Mouse (Mus musculus) hindbrain, embryonic 13.5 days (tissue): Measurements from ENCODE around the gene Cped1. TPM values are rescaled to one million over a fixed set of nuclear protein-coding genes. Genes with fewer than 3 reads are reported as not detected.

Experiments used
- ATAC-seq: fragments of 200-750 bp; cut with Nextera tagmentation; 2 replicates; pipeline ENCODE4 v1.8.0; 2017; ENCODE audit warnings: moderate TSS enrichment; ENCODE audit not compliant: low FRiP score
- H3K27ac ChIP-seq: fragments of 300-500 bp; sonication (generic); 2 replicates; pipeline ENCODE4 v1.5.1; 2015; ENCODE audit warnings: inconsistent platforms, mild to moderate bottlenecking, moderate library complexity
- H3K27me3 ChIP-seq: fragments of 300-500 bp; sonication (generic); 2 replicates; pipeline ENCODE4 v1.6.1; 2015; ENCODE audit warnings: mild to moderate bottlenecking, inconsistent platforms
- H3K36me3 ChIP-seq: fragments of 300-500 bp; sonication (generic); 2 replicates; pipeline ENCODE4 v1.6.1; 2015; ENCODE audit warnings: mild to moderate bottlenecking, inconsistent platforms
- H3K4me1 ChIP-seq: fragments of 300-500 bp; sonication (generic); replicated peaks from 2 replicates; pipeline ENCODE4 v1.6.1; 2015; ENCODE audit warnings: inconsistent platforms
- H3K4me2 ChIP-seq: fragments of 300-500 bp; sonication (generic); 2 replicates; pipeline ENCODE4 v1.6.1; 2015; ENCODE audit warnings: inconsistent platforms, mild to moderate bottlenecking, moderate library complexity
- H3K4me3 ChIP-seq: fragments of 300-500 bp; sonication (generic); 2 replicates; pipeline ENCODE4 v1.5.1; 2015; ENCODE audit warnings: mild to moderate bottlenecking, inconsistent platforms
- H3K9ac ChIP-seq: fragments of 300-500 bp; sonication (generic); 2 replicates; pipeline ENCODE4 v1.6.1; 2015; ENCODE audit warnings: mild to moderate bottlenecking, inconsistent platforms
- H3K9me3 ChIP-seq: fragments of 300-500 bp; sonication (generic); 2 replicates; pipeline ENCODE4 v1.6.1; 2016; ENCODE audit warnings: inconsistent platforms
- WGBS: fragments of 180-500 bp; shearing (Covaris S2); methylation state at CpG from one replicate; pipeline ENCODE4 v1.1.7; 2015; 5-methylcytosine and 5-hydroxymethylcytosine counted together
- polyA plus RNA-seq: library from polyadenylated mRNA; unstranded; fragments of >200 nt; fragmentation: Nextera tagmentation; extraction: Ambion mirVana; gene quantifications from 2 replicates; pipeline ENCODE4 v1.2.1, GENCODE M21; 2015

Cped1 gene
- polyA plus RNA-seq, 1 experiment from 2014 or later = 4.3 TPM

- H3K9me3 ChIP-seq = no peaks in the 10 kb centered on the region
- no peaks in the 10 kb centered on the region for H3K4me1 ChIP-seq
- no peaks in the 10 kb centered on the region for H3K36me3 ChIP-seq
- no peak overlapping the region for H3K27ac ChIP-seq
- H3K4me3 ChIP-seq = no peak overlapping the region
- no peak overlapping the region for H3K4me2 ChIP-seq
- H3K27me3 ChIP-seq = no peaks in the 10 kb centered on the region
- H3K9ac ChIP-seq = no peak overlapping the region
- ATAC-seq = no peak
- WGBS = 89% methylated on average over 5 of the region's 5 CpGs
These were observed 171.7 kb downstream of the Cped1 start for GRCm38 (mm10) chr6:22157461-22157860.

- no peak for ATAC-seq
- Histone ChIP-seq H3K4me3 (no peak overlapping the region), H3K27ac (no peak overlapping the region), H3K9ac (no peak overlapping the region), H3K36me3 (no peaks in the 10 kb centered on the region), H3K4me2 (no peak overlapping the region), H3K4me1 (no peaks in the 10 kb centered on the region), H3K27me3 (no peaks in the 10 kb centered on the region), H3K9me3 (no peaks in the 10 kb centered on the region)
- 44% methylated on average over 1 of the region's 1 CpGs for WGBS
These were observed 176.2 kb downstream of the Cped1 start for GRCm38 (mm10) chr6:22161944-22162343.

GRCm38 (mm10) chr6:22168388-22168787 is 182.7 kb downstream of the Cped1 start:
- H3K27me3 ChIP-seq = no peaks in the 10 kb centered on the region
- no peak overlapping the region for H3K27ac ChIP-seq
- H3K9ac ChIP-seq = no peak overlapping the region
- no peak overlapping the region for H3K4me2 ChIP-seq
- no peaks in the 10 kb centered on the region for H3K4me1 ChIP-seq
- H3K9me3 ChIP-seq = no peaks in the 10 kb centered on the region
- 39% methylated on average over 2 of the region's 2 CpGs for WGBS
- no peak for ATAC-seq
- no peak overlapping the region for H3K4me3 ChIP-seq
- no peaks in the 10 kb centered on the region for H3K36me3 ChIP-seq

- WGBS = 57% methylated on average over 8 of the region's 8 CpGs
- no peak overlapping the region for H3K4me2 ChIP-seq
- H3K36me3 ChIP-seq = no peaks in the 10 kb centered on the region
- peak; percentile 70 for ATAC-seq
- no peaks in the 10 kb centered on the region; the same call in 1 of the 2 replicates for H3K4me1 ChIP-seq
- no peaks in the 10 kb centered on the region for H3K9me3 ChIP-seq
- H3K27me3 ChIP-seq = no peaks in the 10 kb centered on the region
- H3K4me3 ChIP-seq = no peak overlapping the region
- H3K9ac ChIP-seq = no peak overlapping the region
- no peak overlapping the region for H3K27ac ChIP-seq
These were observed 193.1 kb downstream of the Cped1 start for GRCm38 (mm10) chr6:22178721-22179295.

GRCm38 (mm10) chr6:22180316-22180715 is 194.6 kb downstream of the Cped1 start:
- Histone ChIP-seq H3K27ac (0 out of 2 replicates have a peak overlapping the region, but pooled peaks have one; percentile 9), H3K4me1 (no peaks in the 10 kb centered on the region; the same call in 1 of the 2 replicates), H3K4me2 (no peak overlapping the region), H3K27me3 (no peaks in the 10 kb centered on the region), H3K36me3 (no peaks in the 10 kb centered on the region), H3K4me3 (no peak overlapping the region), H3K9me3 (no peaks in the 10 kb centered on the region), H3K9ac (no peak overlapping the region)
- WGBS = 73% methylated on average over 10 of the region's 10 CpGs
- no peak for ATAC-seq

GRCm38 (mm10) chr6:22186967-22187366 is 201.3 kb downstream of the Cped1 start:
- Histone ChIP-seq H3K27me3 (no peaks in the 10 kb centered on the region), H3K4me2 (no peak overlapping the region), H3K27ac (no peak overlapping the region), H3K9me3 (no peaks in the 10 kb centered on the region), H3K9ac (no peak overlapping the region), H3K36me3 (no peaks in the 10 kb centered on the region), H3K4me3 (no peak overlapping the region), H3K4me1 (peaks cover 5% of the 10 kb centered on the region; the same call in 1 of the 2 replicates)
- ATAC-seq = no peak
- 87% methylated on average over 8 of the region's 8 CpGs for WGBS

GRCm38 (mm10) chr6:22189346-22190335 is 203.9 kb downstream of the Cped1 start:
- Histone ChIP-seq H3K36me3 (no peaks in the 10 kb centered on the region), H3K4me1 (peaks cover 5% of the 10 kb centered on the region; the same call in 1 of the 2 replicates), H3K4me2 (no peak overlapping the region), H3K27ac (no peak overlapping the region), H3K9me3 (no peaks in the 10 kb centered on the region), H3K9ac (no peak overlapping the region), H3K4me3 (no peak overlapping the region), H3K27me3 (no peaks in the 10 kb centered on the region)
- WGBS = 74% methylated on average over 24 of the region's 24 CpGs
- no peak for ATAC-seq

GRCm38 (mm10) chr6:22198603-22199002 is 212.9 kb downstream of the Cped1 start:
- Histone ChIP-seq H3K27ac (no peak overlapping the region), H3K9me3 (no peaks in the 10 kb centered on the region), H3K4me2 (no peak overlapping the region), H3K36me3 (no peaks in the 10 kb centered on the region), H3K4me1 (no peaks in the 10 kb centered on the region), H3K9ac (no peak overlapping the region), H3K4me3 (no peak overlapping the region), H3K27me3 (no peaks in the 10 kb centered on the region)
- ATAC-seq = no peak
- 92% methylated on average over 3 of the region's 3 CpGs for WGBS

- Histone ChIP-seq H3K27me3 (no peaks in the 10 kb centered on the region), H3K9me3 (no peaks in the 10 kb centered on the region), H3K4me2 (no peak overlapping the region), H3K4me3 (no peak overlapping the region), H3K4me1 (no peaks in the 10 kb centered on the region), H3K27ac (no peak overlapping the region), H3K36me3 (no peaks in the 10 kb centered on the region), H3K9ac (no peak overlapping the region)
- WGBS = 90% methylated on average over 2 of the region's 2 CpGs
- ATAC-seq = no peak
These were observed 213.8 kb downstream of the Cped1 start for GRCm38 (mm10) chr6:22199473-22199872.

- no peak for ATAC-seq
- Histone ChIP-seq H3K36me3 (no peaks in the 10 kb centered on the region), H3K27ac (no peak overlapping the region), H3K9me3 (no peaks in the 10 kb centered on the region), H3K27me3 (no peaks in the 10 kb centered on the region), H3K4me3 (no peak overlapping the region), H3K4me1 (peaks cover 3% of the 10 kb centered on the region), H3K9ac (no peak overlapping the region), H3K4me2 (no peak overlapping the region)
- 90% methylated on average over 3 of the region's 3 CpGs for WGBS
These were observed 214.4 kb downstream of the Cped1 start for GRCm38 (mm10) chr6:22200133-22200532.

- Histone ChIP-seq H3K4me1 (peaks cover 15% of the 10 kb centered on the region), H3K4me3 (no peak overlapping the region), H3K36me3 (no peaks in the 10 kb centered on the region), H3K4me2 (no peak overlapping the region), H3K9me3 (no peaks in the 10 kb centered on the region), H3K9ac (no peak overlapping the region), H3K27me3 (no peaks in the 10 kb centered on the region), H3K27ac (no peak overlapping the region)
- WGBS = 86% methylated on average over 3 of the region's 3 CpGs
- ATAC-seq = 0 out of 2 replicates have a peak, but pooled peaks have one; percentile 40
These were observed 216.2 kb downstream of the Cped1 start for GRCm38 (mm10) chr6:22201879-22202278.

- peaks cover 15% of the 10 kb centered on the region for H3K4me1 ChIP-seq
- peak overlapping the region; percentile 19; the same call in 1 of the 2 replicates for H3K9ac ChIP-seq
- peak overlapping the region; percentile 37; the same call in 1 of the 2 replicates for H3K27ac ChIP-seq
- H3K4me2 ChIP-seq = peak overlapping the region; percentile 30
- H3K27me3 ChIP-seq = no peaks in the 10 kb centered on the region
- no peak overlapping the region for H3K4me3 ChIP-seq
- ATAC-seq = no peak
- H3K9me3 ChIP-seq = no peaks in the 10 kb centered on the region
- no peaks in the 10 kb centered on the region for H3K36me3 ChIP-seq
- whole genome bisulfite sequencing = 67% methylated on average over 12 of the region's 12 CpGs
These were observed 219.5 kb downstream of the Cped1 start for GRCm38 (mm10) chr6:22205030-22205750.
